Mouse (Mus musculus) liver, postnatal 0 days (tissue): Measurements from ENCODE around the gene Sp4. TPM values are rescaled to one million over a fixed set of nuclear protein-coding genes. Genes with fewer than 3 reads are reported as not detected.

ENCODE experiments used
- ATAC-seq: fragments of 200-750 bp; cut with Nextera tagmentation; 2 replicates; pipeline ENCODE4 v1.8.0; 2017; ENCODE audit warnings: mild to moderate bottlenecking, moderate library complexity
- DNase-seq: peaks from one replicate; pipeline ENCODE4 v3.0.0-alpha.2; 2016
- H3K27ac ChIP-seq: fragments of 300-500 bp; sonication (generic); 2 replicates; pipeline ENCODE4 v1.5.1; 2014; ENCODE audit warnings: antibody characterized with exemption, moderate library complexity, mild to moderate bottlenecking, low read depth
- H3K27me3 ChIP-seq: fragments of 300-500 bp; sonication (generic); 2 replicates; pipeline ENCODE4 v1.6.1; 2014; ENCODE audit warnings: low read length, control low read depth, mixed read lengths; ENCODE audit not compliant: insufficient read depth
- H3K36me3 ChIP-seq: fragments of 300-500 bp; sonication (generic); replicated peaks from 2 replicates; pipeline ENCODE4 v1.6.1; 2014; ENCODE audit warnings: mild to moderate bottlenecking, control low read depth, low read length, moderate library complexity, mixed read lengths; ENCODE audit not compliant: insufficient read depth
- H3K4me1 ChIP-seq: fragments of 300-500 bp; sonication (generic); 2 replicates; pipeline ENCODE4 v1.6.1; 2014; ENCODE audit warnings: antibody characterized with exemption, mild to moderate bottlenecking, control low read depth; ENCODE audit not compliant: insufficient read depth
- H3K4me2 ChIP-seq: fragments of 300-500 bp; sonication (generic); 2 replicates; pipeline ENCODE4 v1.6.1; 2014; ENCODE audit warnings: low read depth, mild to moderate bottlenecking, low read length, moderate library complexity, mixed read lengths
- H3K4me3 ChIP-seq: fragments of 300-500 bp; sonication (generic); 2 replicates; pipeline ENCODE4 v1.5.1; 2014; ENCODE audit warnings: low read depth, low read length
- H3K9ac ChIP-seq: fragments of 300-500 bp; sonication (generic); replicated peaks from 2 replicates; pipeline ENCODE4 v1.6.1; 2014; ENCODE audit warnings: mild to moderate bottlenecking, moderate library complexity
- H3K9me3 ChIP-seq: fragments of 300-500 bp; sonication (generic); 2 replicates; pipeline ENCODE4 v1.6.1; 2016; ENCODE audit warnings: mild to moderate bottlenecking, control low read depth, low read length, mixed read lengths
- CTCF ChIP-seq: sonication (generic); IDR thresholded peaks from 2 replicates; pipeline ENCODE4 v1.5.1; 2016; ENCODE audit warnings: antibody characterized with exemption, low read depth
- EP300 ChIP-seq: IDR thresholded peaks from 2 replicates; pipeline ENCODE4 v1.6.1; 2016; ENCODE audit warnings: antibody characterized with exemption, low read depth, mild to moderate bottlenecking
- WGBS: fragments of 180-500 bp; shearing (Covaris S2); extraction: QIAGEN DNeasy Blood & Tissue Kit; methylation state at CpG from one replicate; pipeline ENCODE4 v1.1.7; 2014; ENCODE audit not compliant: insufficient replicate concordance; 5-methylcytosine and 5-hydroxymethylcytosine counted together
- polyA plus RNA-seq: library from polyadenylated mRNA; unstranded; fragments of >200 nt; fragmentation: Nextera tagmentation; extraction: Ambion mirVana; gene quantifications from 2 replicates; pipeline ENCODE4 v1.2.1, GENCODE M21; 2015

The Sp4 gene
- 2.5 and 3.0 TPM in 2 replicates for polyA plus RNA-seq

DNA sequence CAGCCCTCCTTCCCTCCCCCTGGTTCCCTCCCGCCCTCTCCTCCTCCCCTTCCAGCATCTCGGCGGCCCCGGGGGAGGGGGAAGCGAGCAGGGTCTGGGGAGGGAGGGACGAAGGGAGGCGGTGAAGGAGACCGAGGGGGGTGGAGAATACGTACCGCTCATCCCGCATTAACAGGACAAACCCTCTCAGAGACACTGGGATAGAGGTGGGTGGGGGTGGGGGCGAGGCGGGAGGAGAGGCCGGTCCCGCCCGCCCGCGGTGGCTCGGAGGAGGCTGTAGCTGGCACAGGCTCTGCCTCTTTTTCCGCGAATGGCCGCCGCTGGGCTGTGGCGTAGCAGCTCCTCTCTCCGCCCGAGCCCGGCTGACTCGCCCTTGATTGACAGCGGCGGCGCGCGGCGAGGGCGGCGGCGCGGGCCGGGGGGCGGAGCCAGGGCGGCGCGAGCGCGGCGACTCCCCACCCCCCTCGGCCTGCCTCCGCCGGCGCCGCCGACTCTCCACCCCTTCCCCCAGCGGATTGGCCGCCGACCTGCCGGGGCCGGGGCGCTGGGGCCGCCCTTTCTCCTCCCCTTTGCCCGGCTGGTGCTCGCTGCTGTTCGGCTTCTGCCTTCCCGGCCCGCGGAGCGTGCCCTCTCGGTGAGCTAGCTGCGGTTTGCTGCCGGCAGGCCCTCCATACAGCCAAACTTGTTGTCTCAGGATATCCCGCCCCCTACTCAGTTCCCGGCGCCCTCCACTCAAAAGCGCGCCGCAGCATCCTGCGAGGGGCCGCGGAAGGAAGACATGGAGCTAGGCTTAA, at the start of gene Sp4:
Sp4 (minus strand) TSS at position 369 of the 794 bp plus-strand sequence.
- DNase-seq = peak; percentile 96
- WGBS = 3% methylated on average over 40 of the region's 78 CpGs
- Histone ChIP-seq H3K4me1 (peaks cover 29% of the 10 kb centered on the region), H3K4me3 (peak within 1 kb of the TSS; percentile 96), H3K9ac (peak within 1 kb of the TSS; percentile 98), H3K4me2 (peak within 1 kb of the TSS; percentile 97), H3K27ac (peak within 1 kb of the TSS; percentile 100), H3K27me3 (no peaks in the 10 kb centered on the region), H3K9me3 (no peaks in the 10 kb centered on the region), H3K36me3 (no peaks in the 10 kb centered on the region)
- peak; percentile 83 for ATAC-seq
- TF ChIP-seq CTCF = no peak
- TF ChIP-seq EP300 = no peak

- DNase-seq (no peak), ATAC-seq (no peak)
- Histone ChIP-seq H3K27ac (no peak overlapping the region), H3K4me3 (no peak overlapping the region), H3K9me3 (no peaks in the 10 kb centered on the region), H3K4me1 (no peaks in the 10 kb centered on the region), H3K27me3 (no peaks in the 10 kb centered on the region), H3K4me2 (no peak overlapping the region), H3K9ac (no peak overlapping the region), H3K36me3 (no peaks in the 10 kb centered on the region)
- no peak for TF ChIP-seq CTCF
- TF ChIP-seq EP300 = no peak
- WGBS = 70% methylated on average over 2 of the region's 2 CpGs
These were observed 37.9 kb upstream of the Sp4 start for GRCm38 (mm10) chr12:118339107-118339506.

GRCm38 (mm10) chr12:118338243-118338642, 37.0 kb upstream of the Sp4 start:
- Histone ChIP-seq H3K4me3 (no peak overlapping the region), H3K9ac (no peak overlapping the region), H3K4me2 (no peak overlapping the region), H3K27ac (no peak overlapping the region), H3K9me3 (no peaks in the 10 kb centered on the region), H3K36me3 (no peaks in the 10 kb centered on the region), H3K4me1 (no peaks in the 10 kb centered on the region), H3K27me3 (no peaks in the 10 kb centered on the region)
- WGBS = 50% methylated on average over 2 of the region's 2 CpGs
- TF ChIP-seq EP300 (no peak), CTCF (no peak)
- ATAC-seq = no peak
- DNase-seq = no peak

DNA sequence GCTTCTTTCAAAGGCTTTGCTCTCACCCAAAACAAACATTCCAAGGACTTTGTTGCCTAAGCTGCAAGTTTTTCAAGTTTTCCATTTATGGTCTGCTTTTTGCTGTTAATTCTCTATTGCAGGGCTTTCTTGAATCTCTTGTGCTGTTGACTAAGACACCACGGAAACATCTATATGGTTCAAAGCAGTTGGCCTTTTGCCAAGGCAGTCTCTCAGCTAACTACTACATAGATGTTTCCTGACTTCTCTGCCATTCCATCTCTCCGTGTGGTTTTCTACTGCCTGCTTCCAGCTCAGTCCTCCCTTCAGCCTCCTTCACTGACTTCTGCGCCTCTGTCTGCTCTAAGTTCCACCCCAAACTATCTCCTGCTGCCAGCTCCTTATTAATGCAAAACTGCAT, 36.1 kb upstream of the Sp4 start:
- TF ChIP-seq EP300 = no peak
- TF ChIP-seq CTCF = no peak
- Histone ChIP-seq H3K4me3 (no peak overlapping the region), H3K4me1 (no peaks in the 10 kb centered on the region), H3K27ac (no peak overlapping the region), H3K9ac (no peak overlapping the region), H3K9me3 (no peaks in the 10 kb centered on the region), H3K36me3 (no peaks in the 10 kb centered on the region), H3K27me3 (no peaks in the 10 kb centered on the region), H3K4me2 (no peak overlapping the region)
- ATAC-seq (no peak), DNase-seq (no peak)
- whole genome bisulfite sequencing = 65% methylated on average over 3 of the region's 3 CpGs

DNA sequence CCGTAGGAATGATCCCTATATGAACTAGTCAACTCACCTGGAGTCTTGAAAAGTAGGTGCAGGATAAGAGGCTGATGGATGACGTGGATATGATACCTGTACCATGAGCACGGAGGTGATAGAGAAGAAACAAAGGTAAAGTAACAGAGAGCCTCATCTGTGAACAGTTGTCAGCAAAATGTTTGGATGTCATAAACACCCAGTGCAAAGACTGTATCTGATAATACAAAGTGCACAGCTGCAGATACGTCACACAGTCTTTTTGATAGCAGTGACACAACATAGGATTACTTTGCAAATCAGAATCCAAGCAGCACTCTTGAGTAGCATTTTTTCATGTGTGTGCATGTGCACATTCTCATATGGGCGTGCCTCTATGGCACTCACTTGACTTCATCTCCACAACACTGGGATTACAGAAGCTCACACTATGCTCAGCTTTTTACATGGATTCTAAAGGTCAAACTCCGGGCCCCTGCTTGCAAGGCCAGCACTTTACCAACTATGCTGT, 27.6 kb upstream of the Sp4 start:
- H3K4me2 ChIP-seq = no peak overlapping the region
- H3K27me3 ChIP-seq = no peaks in the 10 kb centered on the region
- no peaks in the 10 kb centered on the region for H3K9me3 ChIP-seq
- DNase-seq (no peak), ATAC-seq (no peak)
- TF ChIP-seq CTCF (no peak), EP300 (no peak)
- H3K9ac ChIP-seq = no peak overlapping the region
- no peaks in the 10 kb centered on the region for H3K4me1 ChIP-seq
- WGBS = 70% methylated on average over 6 of the region's 6 CpGs
- H3K27ac ChIP-seq = no peak overlapping the region
- H3K4me3 ChIP-seq = no peak overlapping the region
- no peaks in the 10 kb centered on the region for H3K36me3 ChIP-seq

GRCm38 (mm10) chr12:118327566-118327965, 26.3 kb upstream of the Sp4 start:
- H3K9ac ChIP-seq = no peak overlapping the region
- no peak for ATAC-seq
- H3K4me3 ChIP-seq = no peak overlapping the region
- H3K9me3 ChIP-seq = no peaks in the 10 kb centered on the region
- H3K4me2 ChIP-seq = no peak overlapping the region
- H3K27ac ChIP-seq = no peak overlapping the region
- no peaks in the 10 kb centered on the region for H3K27me3 ChIP-seq
- WGBS = 83% methylated on average over 2 of the region's 2 CpGs
- H3K4me1 ChIP-seq = no peaks in the 10 kb centered on the region
- no peak for DNase-seq
- no peak for TF ChIP-seq CTCF
- no peak for TF ChIP-seq EP300
- H3K36me3 ChIP-seq = no peaks in the 10 kb centered on the region
